ENCODE assay signal across 16 mouse cellular contexts in the genomic region with DNA sequence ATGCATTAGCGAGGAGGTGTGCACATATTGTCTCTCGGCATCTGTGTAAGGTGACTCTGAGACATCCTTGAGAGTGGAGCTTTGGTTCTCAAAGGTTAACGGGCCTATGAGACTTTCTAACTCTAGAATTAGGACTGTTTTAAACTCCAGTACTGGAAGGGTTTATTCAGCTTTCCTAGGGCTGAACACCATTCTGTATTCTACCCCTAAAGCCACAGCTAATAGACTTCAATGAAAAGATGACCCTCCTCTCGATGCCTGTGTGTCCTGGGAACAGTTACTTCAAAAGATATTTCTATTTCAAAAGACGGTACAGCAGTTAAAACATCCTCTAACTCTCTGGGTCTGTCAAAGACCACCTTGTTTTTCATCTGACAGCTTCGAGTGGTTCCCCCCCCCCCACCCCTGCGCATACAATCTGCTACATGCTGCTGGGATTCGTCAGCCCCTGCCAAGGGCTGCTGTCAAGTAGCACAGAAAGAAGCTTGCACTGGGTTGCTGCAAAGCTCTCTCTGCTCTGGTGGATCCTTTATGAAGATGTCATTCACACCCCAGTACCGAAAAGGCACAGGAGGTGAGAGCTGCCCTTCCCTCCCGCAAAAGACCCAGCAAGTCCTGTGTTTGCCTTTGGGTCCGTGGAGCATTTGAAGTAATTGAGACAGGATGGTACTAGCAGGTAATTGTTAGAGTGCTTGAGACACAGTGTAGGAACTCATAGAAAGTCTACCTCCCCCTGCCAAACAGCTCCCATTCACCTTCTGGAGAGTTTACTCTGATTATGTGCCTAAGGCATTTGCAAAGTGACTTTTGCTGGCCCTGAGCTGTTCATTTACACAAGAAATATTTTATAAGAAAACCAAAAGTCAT. TPM values are rescaled to one million over a fixed set of nuclear protein-coding genes. Genes with fewer than 3 reads are reported as not detected.
DNase-seq lines count a peak whose midpoint lies in the region; ATAC-seq lines count a peak whose summit lies in the region.
"Had no signal": no experiment of that assay in that cellular context is flagged by ENCODE, and none has a peak within 500 bp of the region (broad histone marks: within the 10 kb centered on the region; RNA-seq: fewer than 3 reads in every experiment).

No protein-coding gene starts in this region.

- DNase-seq in heart, adult 11 months, result no peak
- no peak for DNase-seq in embryonic facial prominence, embryonic 10.5 days (ENCODE audit: low spot score)
- DNase-seq in hindbrain, embryonic 10.5 days (ENCODE audit: low spot score), result peak; percentile 48
- DNase-seq in layer of hippocampus, postnatal 25 days (ENCODE audit: extremely low spot score in 1 of 2, low spot score in 1 of 2), result no peak
- DNase-seq in ovary, postnatal 14 days (ENCODE audit: low spot score), result no peak
- DNase-seq: cerebellum, adult 9-11 months; layer of hippocampus, adult 9-11 months; lung, postnatal 4 days; thymus, postnatal 4 days had no signal

- no peak overlapping the region for H3K4me3 ChIP-seq in heart, embryonic 14.5 days (ENCODE audit: control insufficient read depth in 1 of 2, insufficient read depth in 1 of 2, low read depth in 1 of 2, low read length in 2 of 2)
- H3K4me3 ChIP-seq in embryonic facial prominence, embryonic 10.5 days, result no peak overlapping the region
- H3K4me3 ChIP-seq in hindbrain, embryonic 10.5 days, result 0 out of 2 replicates have a peak overlapping the region, but pooled peaks have one; percentile 27
- no peak overlapping the region for H3K4me3 ChIP-seq in midbrain, embryonic 13.5 days (replicated peaks)
- H3K4me3 ChIP-seq: kidney, embryonic 15.5 days; limb, embryonic 10.5 days had no signal

- peak; percentile 71 for ATAC-seq in heart, embryonic 14.5 days (ENCODE audit: insufficient number of reproducible peaks, insufficient read depth, low FRiP score, low read depth)
- peak; percentile 77 for ATAC-seq in midbrain, embryonic 13.5 days
- ATAC-seq: activated CD4-positive, CD25-positive, alpha-beta regulatory T cell, adult 4 months had no signal

- no peaks in the 10 kb centered on the region for H3K27me3 ChIP-seq in heart, embryonic 14.5 days (ENCODE audit: control insufficient read depth, insufficient read depth, low read length)
- peaks cover 17% of the 10 kb centered on the region for H3K27me3 ChIP-seq in embryonic facial prominence, embryonic 10.5 days (replicated peaks; ENCODE audit: low read depth, poor library complexity, severe bottlenecking)
- H3K27me3 ChIP-seq in hindbrain, embryonic 10.5 days (ENCODE audit: insufficient read depth, poor library complexity, severe bottlenecking), result peaks cover 37% of the 10 kb centered on the region
- H3K27me3 ChIP-seq in midbrain, embryonic 13.5 days, result 0 out of 2 replicates have a peak, but pooled peaks cover 3% of the 10 kb centered on the region
- H3K27me3 ChIP-seq: kidney, embryonic 15.5 days had no signal

- peak overlapping the region; percentile 68 to 79 for H3K27ac ChIP-seq in heart, embryonic 14.5 days (replicated peaks in 1 of 2; ENCODE audit: control insufficient read depth in 1 of 2, insufficient read depth in 1 of 2, low read depth in 2 of 2, low read length in 2 of 2)
- H3K27ac ChIP-seq in embryonic facial prominence, embryonic 10.5 days (replicated peaks), result peak overlapping the region; percentile 48; the same call in 1 of the 2 replicates
- H3K27ac ChIP-seq in hindbrain, embryonic 10.5 days, result peak overlapping the region; percentile 81
- H3K27ac ChIP-seq in midbrain, embryonic 13.5 days, result peak overlapping the region; percentile 26; the same call in 1 of the 2 replicates
- H3K27ac ChIP-seq: kidney, embryonic 15.5 days; limb, embryonic 10.5 days; liver, embryonic 14.5 days; stomach, postnatal 0 days had no signal

- H3K9me3 ChIP-seq in heart, embryonic 14.5 days (ENCODE audit: control insufficient read depth, low read length), result no peaks in the 10 kb centered on the region
- H3K9me3 ChIP-seq in embryonic facial prominence, embryonic 10.5 days, result no peaks in the 10 kb centered on the region
- H3K9me3 ChIP-seq in hindbrain, embryonic 10.5 days, result no peaks in the 10 kb centered on the region
- no peaks in the 10 kb centered on the region for H3K9me3 ChIP-seq in midbrain, embryonic 13.5 days
- H3K9me3 ChIP-seq: kidney, embryonic 15.5 days; limb, embryonic 10.5 days had no signal

- WGBS in heart, embryonic 14.5 days, result 25% methylated on average over 11 of the region's 11 CpGs
- 50% methylated on average over 11 of the region's 11 CpGs for WGBS in embryonic facial prominence, embryonic 10.5 days
- 37% methylated on average over 11 of the region's 11 CpGs for WGBS in hindbrain, embryonic 10.5 days
- WGBS in midbrain, embryonic 13.5 days, result 24% methylated on average over 11 of the region's 11 CpGs

- H3K36me3 ChIP-seq in heart, embryonic 14.5 days (ENCODE audit: control insufficient read depth, insufficient read depth, low read length), result 0 out of 2 replicates have a peak, but pooled peaks cover 5% of the 10 kb centered on the region
- no peaks in the 10 kb centered on the region for H3K36me3 ChIP-seq in embryonic facial prominence, embryonic 10.5 days (replicated peaks)
- H3K36me3 ChIP-seq in hindbrain, embryonic 10.5 days, result peaks cover 9% of the 10 kb centered on the region; the same call in 1 of the 2 replicates
- H3K36me3 ChIP-seq in midbrain, embryonic 13.5 days, result no peaks in the 10 kb centered on the region
- H3K36me3 ChIP-seq: kidney, embryonic 15.5 days; limb, embryonic 10.5 days had no signal

- peaks cover 31 to 46% of the 10 kb centered on the region in 2 experiments for H3K4me1 ChIP-seq in heart, embryonic 14.5 days (ENCODE audit: control insufficient read depth in 2 of 2, insufficient read depth in 2 of 2, low read length in 2 of 2)
- peaks cover 32% of the 10 kb centered on the region for H3K4me1 ChIP-seq in embryonic facial prominence, embryonic 10.5 days
- peaks cover 50% of the 10 kb centered on the region for H3K4me1 ChIP-seq in hindbrain, embryonic 10.5 days (replicated peaks)
- H3K4me1 ChIP-seq in midbrain, embryonic 13.5 days (replicated peaks), result peaks cover 27% of the 10 kb centered on the region
- H3K4me1 ChIP-seq: kidney, embryonic 15.5 days; limb, embryonic 10.5 days had no signal

- peak overlapping the region; percentile 19; the same call in 1 of the 2 replicates for H3K9ac ChIP-seq in heart, embryonic 14.5 days (ENCODE audit: low read length)
- H3K9ac ChIP-seq in midbrain, embryonic 13.5 days (replicated peaks), result no peak overlapping the region
- H3K9ac ChIP-seq: kidney, embryonic 15.5 days; liver, embryonic 14.5 days had no signal

- peak overlapping the region; percentile 37 for H3K4me2 ChIP-seq in heart, embryonic 14.5 days (ENCODE audit: low read length)
- H3K4me2 ChIP-seq in midbrain, embryonic 13.5 days (replicated peaks), result peak overlapping the region; percentile 1; the same call in 1 of the 2 replicates
- H3K4me2 ChIP-seq: kidney, embryonic 15.5 days had no signal

RNA-seq across cellular contexts. Expression of a gene that starts 16.4 kb away (rescaled TPM):
- polyA plus RNA-seq in heart, embryonic 14.5 days (2014; fragmentation: Nextera tagmentation; extraction: Ambion mirVana), result 12.2 and 12.4 TPM in 2 replicates
- polyA plus RNA-seq in embryonic facial prominence, embryonic 10.5 days (2016; fragmentation: Nextera tagmentation; extraction: Ambion mirVana), result 0.77 and 4.1 TPM in 2 replicates
- 4.7 and 5.8 TPM in 2 replicates for polyA plus RNA-seq in hindbrain, embryonic 10.5 days (2016; fragmentation: Nextera tagmentation; extraction: Ambion mirVana)
- 1.5 and 1.7 TPM in 2 replicates for polyA plus RNA-seq in midbrain, embryonic 13.5 days (2015; fragmentation: Nextera tagmentation; extraction: Ambion mirVana)
- total RNA-seq in layer of hippocampus, postnatal 25 days (2021), result under 1 TPM; 0.84 to 0.94 TPM

Comparison
In these comparisons a context has a peak if more than half of its experiments do, and no peak if none do; other contexts are left out.
1. H3K27ac ChIP-seq: peak in every context shown above with its lines; median percentile 81 in hindbrain, embryonic 10.5 days; 74 in heart, embryonic 14.5 days; 48 in embryonic facial prominence, embryonic 10.5 days; 26 in midbrain, embryonic 13.5 days.